Mouse (Mus musculus) cerebellum, adult 2 months (tissue): ENCODE measurements around the gene Dus2. TPM values are rescaled to one million over a fixed set of nuclear protein-coding genes. Genes with fewer than 3 reads are reported as not detected.
A peak's percentile ranks its signal among the peaks of the same experiment; 100 is the strongest.
"Not testable (repeated sequence)": the region's sequence is repeated elsewhere in the genome, so short reads cannot be mapped to it uniquely, and the experiment has no call there.

Source experiments
- DNase-seq, 2 experiments: peaks; one replicate each; pipeline ENCODE4 v3.0.0; 2021
- H3K27ac ChIP-seq: fragments of 200-500 bp; 2 replicates; pipeline ENCODE4 v1.5.1; 2012; ENCODE audit warnings: low read length, control low read depth, inconsistent platforms; ENCODE audit not compliant: insufficient read depth
- H3K27me3 ChIP-seq: fragments of 200-500 bp; 2 replicates; pipeline ENCODE4 v1.6.1; 2012; ENCODE audit warnings: inconsistent platforms, mild to moderate bottlenecking, low read length, moderate library complexity; ENCODE audit not compliant: control insufficient read depth, insufficient read depth
- H3K4me1 ChIP-seq: fragments of 200-500 bp; 2 replicates; pipeline ENCODE4 v1.6.1; 2011; ENCODE audit warnings: low read length; ENCODE audit not compliant: control insufficient read depth, insufficient read depth
- H3K4me3 ChIP-seq: fragments of 200-500 bp; replicated peaks from 2 replicates; pipeline ENCODE3; 2011; ENCODE audit warnings: mild to moderate bottlenecking, low read depth, low read length, control low read depth; ENCODE audit not compliant: insufficient read depth
- CTCF ChIP-seq: fragments of 200-500 bp; IDR thresholded peaks from 2 replicates; pipeline ENCODE4 v1.5.1; 2011; ENCODE audit warnings: low read depth, mild to moderate bottlenecking, control low read depth, low read length, moderate library complexity, borderline replicate concordance; ENCODE audit not compliant: insufficient read depth
- POLR2A ChIP-seq: fragments of 200-500 bp; IDR thresholded peaks from 2 replicates; pipeline ENCODE4 v1.6.1; 2011; ENCODE audit warnings: low read length, control low read depth, borderline replicate concordance; ENCODE audit not compliant: insufficient read depth
- WGBS: fragments of 180-500 bp; shearing (Covaris S2); methylation state at CpG from one replicate; pipeline ENCODE4 v1.1.7; 2018; 5-methylcytosine and 5-hydroxymethylcytosine counted together
- polyA plus RNA-seq: library from polyadenylated mRNA; depleted of rRNA; stranded (reverse); fragments of >200 nt; gene quantifications from 2 replicates; pipeline ENCODE4 v1.2.3, GENCODE M21; 2012

Gene Dus2
- polyA plus RNA-seq, 1 experiment, result 34.1 TPM

DNA sequence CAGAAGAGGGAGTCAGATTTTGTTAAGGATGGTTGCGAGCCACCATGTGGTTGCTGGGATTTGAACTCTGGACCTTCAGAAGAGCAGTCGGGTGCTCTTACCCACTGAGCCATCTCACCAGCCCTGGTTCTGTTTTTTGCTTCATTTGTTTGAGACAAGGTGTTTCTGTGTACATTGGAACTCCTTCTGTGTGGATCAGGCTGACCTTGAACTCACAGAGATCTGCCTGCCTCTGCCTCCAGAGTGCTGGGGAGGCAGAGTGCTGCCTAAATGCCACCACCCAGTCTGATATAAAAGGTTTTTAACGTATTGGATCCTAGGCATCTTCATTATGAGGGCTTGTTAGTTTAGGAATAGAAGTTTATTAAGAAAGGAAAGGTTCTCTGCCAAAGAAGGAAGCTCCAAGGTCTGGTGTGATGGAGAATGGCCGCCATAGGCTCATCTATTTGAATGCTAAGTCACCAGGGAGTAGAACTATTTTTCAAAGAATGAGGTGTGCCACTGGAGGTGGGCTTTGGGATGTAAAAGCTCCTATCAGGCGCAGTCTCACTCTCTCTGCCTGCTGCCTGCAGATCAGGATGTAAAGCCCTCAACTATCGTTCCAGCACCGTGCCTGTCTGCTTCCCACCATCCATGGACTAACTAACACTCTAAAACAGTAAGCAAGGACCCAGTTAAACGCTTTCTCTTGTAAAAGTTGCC, 20.0 kb upstream of the Dus2 start:
- no peak overlapping the region for H3K4me3 ChIP-seq
- WGBS, result 74% methylated on average over 8 of the region's 8 CpGs
- DNase-seq, result no peak
- H3K27ac ChIP-seq, result no peak overlapping the region
- peaks cover 3% of the 10 kb centered on the region; the same call in 1 of the 2 replicates for H3K4me1 ChIP-seq
- no peaks in the 10 kb centered on the region; the same call in 1 of the 2 replicates for H3K27me3 ChIP-seq
- TF ChIP-seq POLR2A (no peak), CTCF (no peak)

DNA sequence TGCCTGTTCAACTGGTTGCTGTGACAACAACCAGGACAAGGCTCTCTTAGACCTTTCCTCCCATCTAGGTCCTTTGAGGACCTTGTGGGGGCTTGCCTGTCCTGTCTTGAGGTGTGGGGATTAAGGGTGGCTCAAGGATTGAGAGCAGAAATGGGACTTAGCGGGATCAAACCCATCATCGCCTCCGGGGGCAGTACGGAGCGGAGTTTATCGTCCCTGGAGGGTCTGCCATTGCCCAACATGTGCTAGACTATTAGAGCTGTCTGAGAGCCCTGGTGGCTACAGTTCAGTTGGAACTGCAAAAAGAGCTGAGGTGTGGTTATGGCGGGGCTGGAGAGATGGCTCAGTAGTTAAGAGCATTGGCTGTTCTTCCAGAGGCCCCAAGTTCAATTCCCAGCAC, 15.8 kb upstream of the Dus2 start:
- Histone ChIP-seq H3K4me1 (no peaks in the 10 kb centered on the region), H3K27me3 (no peaks in the 10 kb centered on the region), H3K27ac (no peak overlapping the region), H3K4me3 (no peak overlapping the region)
- TF ChIP-seq CTCF, result no peak
- TF ChIP-seq POLR2A, result no peak
- DNase-seq, result no peak
- WGBS, result 62% methylated on average over 7 of the region's 7 CpGs

DNA sequence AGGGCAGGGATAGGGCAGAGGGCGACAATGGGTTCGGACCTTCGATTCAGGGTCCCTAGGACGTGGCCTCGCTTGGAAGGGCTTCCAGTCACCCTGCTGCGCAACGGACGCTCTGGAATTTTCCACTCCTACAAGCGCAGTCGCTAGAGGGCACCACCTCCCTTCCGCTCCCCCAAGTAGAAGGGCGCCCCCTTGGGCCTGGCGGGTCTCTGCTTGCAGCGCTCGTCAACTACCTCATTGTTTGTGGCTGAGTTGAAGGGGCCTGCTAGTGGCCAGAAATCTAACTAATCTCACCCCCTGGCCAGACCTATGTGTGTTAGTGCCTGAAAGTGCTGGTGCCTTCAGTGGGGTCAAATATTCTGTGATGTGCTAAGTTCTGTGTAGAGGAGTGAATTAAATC, 11.8 kb upstream of the Dus2 start, which contains the start of gene Dpep3:
Dpep3 (minus strand) TSS at position 105 of the 400 bp plus-strand sequence.
- no peak for TF ChIP-seq CTCF
- TF ChIP-seq POLR2A, result no peak
- DNase-seq, result no peak
- WGBS, result 88% methylated on average over 15 of the region's 15 CpGs
- H3K4me3 ChIP-seq, result no peak within 1 kb of the TSS
- no peak within 1 kb of the TSS for H3K27ac ChIP-seq
- H3K27me3 ChIP-seq, result no peaks in the 10 kb centered on the region
- H3K4me1 ChIP-seq, result no peaks in the 10 kb centered on the region

DNA sequence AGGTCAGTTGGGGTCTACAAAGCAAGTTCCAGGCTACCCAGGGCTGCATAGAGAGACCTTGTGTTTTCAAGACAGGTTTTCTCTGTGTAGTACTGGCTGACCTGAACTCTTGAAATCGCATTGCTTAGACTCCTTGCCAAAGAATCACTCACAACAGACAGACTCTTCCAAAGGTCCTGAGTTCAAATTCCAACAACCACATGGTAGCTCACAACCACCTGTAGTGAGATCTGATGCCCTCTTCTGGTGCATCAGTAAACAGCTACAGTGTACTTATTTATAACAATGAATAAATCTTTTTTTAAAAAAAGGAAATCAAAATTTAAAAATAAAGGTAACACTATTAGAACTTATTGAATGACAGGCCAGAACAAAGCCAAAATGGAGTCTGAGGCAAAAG, 10.0 kb upstream of the Dus2 start:
- no peak for DNase-seq
- no peak overlapping the region for H3K27ac ChIP-seq
- WGBS, result 87% methylated on average over 1 of the region's 1 CpGs
- no peaks in the 10 kb centered on the region for H3K27me3 ChIP-seq
- no peak for TF ChIP-seq CTCF
- no peak for TF ChIP-seq POLR2A
- no peak overlapping the region for H3K4me3 ChIP-seq
- H3K4me1 ChIP-seq, result no peaks in the 10 kb centered on the region

DNA sequence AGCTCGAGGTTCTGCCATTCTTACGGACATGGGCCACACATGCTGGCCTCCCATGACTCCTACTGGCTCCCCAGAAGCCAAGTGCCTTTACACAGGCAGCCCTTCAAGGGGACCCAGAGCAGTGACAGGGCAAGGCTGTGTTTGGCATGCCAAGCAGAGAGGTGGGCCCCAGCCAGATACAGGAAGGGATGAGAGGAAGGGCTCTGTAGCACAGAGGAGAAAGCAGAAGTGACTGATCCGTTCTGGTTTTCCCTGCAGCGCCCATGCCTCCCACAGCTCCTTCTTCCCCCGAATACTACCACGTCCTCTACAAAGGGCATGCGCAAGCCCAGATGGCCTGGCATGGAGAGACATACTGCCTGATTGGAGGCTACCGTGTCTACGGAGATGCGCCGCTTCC, 7.7 kb upstream of the Dus2 start:
- H3K27me3 ChIP-seq, DNase-seq, H3K4me1 ChIP-seq, H3K27ac ChIP-seq, H3K4me3 ChIP-seq: not testable (repeated sequence)
- WGBS, result 67% methylated on average over 11 of the region's 11 CpGs

DNA sequence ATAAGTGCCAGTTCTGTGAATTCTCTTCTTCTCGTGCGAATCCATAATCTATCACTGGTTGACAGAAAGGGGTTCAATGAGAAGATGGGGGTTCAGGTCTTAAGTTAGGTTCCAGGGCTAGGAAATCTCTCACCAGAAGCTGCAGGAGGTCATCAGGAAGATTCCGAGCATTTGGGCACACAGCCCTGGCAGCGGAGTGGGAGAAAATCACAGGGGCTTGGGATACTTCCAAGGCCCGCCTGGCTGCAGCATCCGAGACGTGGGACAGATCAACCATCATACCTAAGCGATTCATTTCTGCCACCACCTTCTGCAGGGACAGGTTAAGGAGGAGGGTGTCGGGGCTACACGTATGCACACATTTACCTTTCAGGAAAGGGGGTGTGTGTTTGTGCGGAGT, 2.6 kb upstream of the Dus2 start:
- peak in 1 of 2 experiments; percentile 36 for DNase-seq
- Histone ChIP-seq H3K4me3 (no peak overlapping the region), H3K27me3 (no peaks in the 10 kb centered on the region), H3K27ac (no peak overlapping the region), H3K4me1 (0 out of 2 replicates have a peak, but pooled peaks cover 6% of the 10 kb centered on the region)
- WGBS, result 45% methylated on average over 11 of the region's 11 CpGs
- TF ChIP-seq POLR2A, result no peak
- no peak for TF ChIP-seq CTCF

DNA sequence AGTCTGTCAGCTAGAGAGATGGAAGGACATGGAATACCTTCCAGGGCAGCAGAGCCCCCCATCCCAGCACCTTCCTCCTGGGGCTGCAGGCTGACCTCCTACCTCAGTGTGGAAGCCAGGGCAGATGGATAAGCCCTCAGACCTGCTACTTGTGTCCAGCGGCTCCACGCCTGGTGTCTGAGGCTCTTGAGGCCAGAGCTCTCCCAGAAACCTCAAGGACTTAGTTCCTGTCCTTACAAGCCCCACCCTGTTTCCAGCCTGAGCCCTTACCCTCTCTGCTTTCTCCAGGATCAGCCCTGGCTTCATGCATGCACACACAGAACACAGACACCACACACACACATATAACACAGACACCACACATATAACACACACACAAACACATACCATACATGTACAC, 409 bp downstream of the Dus2 start:
- H3K4me1 ChIP-seq, result 0 out of 2 replicates have a peak, but pooled peaks cover 6% of the 10 kb centered on the region
- no peak for DNase-seq
- no peak overlapping the region for H3K27ac ChIP-seq
- 100% methylated on average over 2 of the region's 2 CpGs for WGBS
- TF ChIP-seq CTCF, result no peak
- no peak overlapping the region for H3K4me3 ChIP-seq
- H3K27me3 ChIP-seq, result no peaks in the 10 kb centered on the region

DNA sequence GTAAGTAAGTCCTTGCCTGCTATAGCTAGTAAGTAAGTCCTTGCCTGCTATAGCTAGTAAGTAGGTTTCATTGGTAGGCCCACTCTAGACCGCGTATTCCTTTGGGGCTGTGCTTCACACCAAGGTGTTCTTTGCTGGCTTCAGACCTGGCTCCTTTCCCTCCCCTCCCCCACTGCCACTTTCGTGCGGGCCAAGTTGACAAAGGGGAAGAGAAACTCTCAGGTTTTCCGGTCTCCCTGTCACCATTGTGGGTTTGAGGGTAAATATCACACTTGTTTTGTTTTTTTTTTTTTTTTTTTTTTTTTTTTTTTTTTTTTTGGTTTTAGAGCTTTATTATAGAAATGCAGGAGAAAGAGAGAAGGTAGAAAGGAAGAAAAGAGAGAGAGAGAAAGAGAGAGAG, 1.4 kb downstream of the Dus2 start:
- DNase-seq, result no peak
- 0 out of 2 replicates have a peak, but pooled peaks cover 6% of the 10 kb centered on the region for H3K4me1 ChIP-seq
- TF ChIP-seq POLR2A (no peak), CTCF (no peak)
- 67% methylated on average over 5 of the region's 5 CpGs for WGBS
- H3K27me3 ChIP-seq, result no peaks in the 10 kb centered on the region
- no peak overlapping the region for H3K4me3 ChIP-seq
- H3K27ac ChIP-seq, result no peak overlapping the region

DNA sequence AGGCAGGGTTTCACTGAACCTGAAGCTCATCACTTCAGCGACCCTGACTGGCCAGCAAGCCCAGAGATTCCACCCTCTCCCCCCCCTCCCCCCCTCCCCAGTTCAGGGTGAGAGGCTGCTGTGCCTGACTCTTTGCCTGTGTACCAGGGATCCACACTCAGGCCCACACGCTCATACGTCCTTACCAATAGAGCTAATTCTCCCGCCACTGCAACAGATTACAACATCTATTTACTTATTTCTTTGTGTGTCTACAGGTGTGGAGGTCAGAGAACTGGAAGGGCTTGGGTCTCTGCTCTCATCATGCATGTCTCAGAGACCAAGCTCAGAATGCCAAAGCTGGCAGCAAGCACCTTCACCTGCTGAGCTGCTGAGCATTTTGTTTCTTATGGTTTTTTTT, 2.1 kb downstream of the Dus2 start:
- TF ChIP-seq POLR2A (no peak), CTCF (no peak)
- 65% methylated on average over 4 of the region's 4 CpGs for WGBS

More for the DNA sequence above, 2.1 kb downstream of the Dus2 start:
- no peak for DNase-seq
- Histone ChIP-seq H3K4me1 (0 out of 2 replicates have a peak, but pooled peaks cover 6% of the 10 kb centered on the region), H3K4me3 (no peak overlapping the region), H3K27me3 (no peaks in the 10 kb centered on the region), H3K27ac (no peak overlapping the region)
